Mouse (Mus musculus) skeletal muscle tissue, adult 2 months (tissue): Measurements from ENCODE around the gene Fasl.

Source experiments
- DNase-seq: peaks from one replicate; pipeline ENCODE4 v3.0.0-alpha.2; 2012; ENCODE audit warnings: low read depth, low spot score

Gene Fasl

DNA sequence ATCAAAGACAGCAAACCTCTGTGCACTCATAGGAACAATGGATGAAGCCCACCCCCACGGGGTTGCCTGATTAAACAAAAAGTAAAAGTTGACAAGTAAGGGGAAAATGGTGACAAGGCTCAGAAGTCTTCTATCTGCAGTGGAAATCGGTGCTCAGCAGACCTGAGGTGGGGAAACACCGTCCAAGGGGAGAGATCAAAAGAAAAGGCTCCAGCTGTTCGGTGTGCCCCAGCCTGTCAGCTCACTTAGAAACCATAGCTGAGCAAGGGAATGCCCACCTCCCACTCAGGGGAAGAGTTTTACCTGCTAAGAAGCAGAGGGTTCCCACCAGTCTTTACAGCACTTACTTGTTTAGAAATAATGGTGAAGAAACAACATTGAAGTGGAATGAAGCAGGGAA lies 26.7 kb downstream of the Fasl start:
- no peak for DNase-seq

DNA sequence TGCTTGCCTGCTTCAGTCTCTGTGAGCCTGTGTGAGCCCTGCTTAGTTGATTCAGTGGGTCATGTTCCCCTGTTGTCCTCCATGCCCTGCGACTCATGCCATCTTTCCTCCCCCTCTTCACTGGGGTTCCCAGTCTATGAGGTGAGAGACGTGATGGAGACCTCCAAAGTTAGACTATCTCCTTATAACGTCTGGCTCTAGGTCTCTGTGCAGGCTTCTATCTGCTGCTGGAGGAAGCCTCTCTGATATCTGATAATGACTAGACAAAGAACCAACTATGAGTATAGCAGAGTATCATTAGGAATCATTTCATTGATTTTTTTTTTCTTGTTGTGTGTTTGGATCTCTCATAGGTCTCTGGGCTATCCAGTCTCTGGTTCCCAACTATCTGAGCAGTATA lies 31.7 kb downstream of the Fasl start:
- DNase-seq: no peak

DNA sequence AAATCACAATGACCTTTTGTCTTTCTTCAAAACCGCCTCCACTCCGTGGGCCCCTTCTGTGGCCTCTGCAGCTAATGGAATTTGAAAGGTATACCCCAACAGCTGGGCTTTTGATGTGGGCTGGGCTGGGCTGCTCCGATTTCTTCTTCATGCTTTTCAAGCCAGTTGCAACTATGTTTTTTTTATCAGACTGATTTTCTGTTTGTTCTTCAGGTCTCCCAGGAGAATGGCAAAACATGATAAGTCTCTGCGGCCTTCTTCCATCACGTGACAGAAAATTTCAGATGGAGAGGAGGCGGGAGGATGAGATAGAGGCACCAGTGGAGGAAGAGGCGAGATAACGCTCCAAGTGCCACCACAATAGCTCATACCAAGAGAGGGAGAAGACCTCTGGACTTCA lies 37.0 kb downstream of the Fasl start:
- no peak for DNase-seq

DNA sequence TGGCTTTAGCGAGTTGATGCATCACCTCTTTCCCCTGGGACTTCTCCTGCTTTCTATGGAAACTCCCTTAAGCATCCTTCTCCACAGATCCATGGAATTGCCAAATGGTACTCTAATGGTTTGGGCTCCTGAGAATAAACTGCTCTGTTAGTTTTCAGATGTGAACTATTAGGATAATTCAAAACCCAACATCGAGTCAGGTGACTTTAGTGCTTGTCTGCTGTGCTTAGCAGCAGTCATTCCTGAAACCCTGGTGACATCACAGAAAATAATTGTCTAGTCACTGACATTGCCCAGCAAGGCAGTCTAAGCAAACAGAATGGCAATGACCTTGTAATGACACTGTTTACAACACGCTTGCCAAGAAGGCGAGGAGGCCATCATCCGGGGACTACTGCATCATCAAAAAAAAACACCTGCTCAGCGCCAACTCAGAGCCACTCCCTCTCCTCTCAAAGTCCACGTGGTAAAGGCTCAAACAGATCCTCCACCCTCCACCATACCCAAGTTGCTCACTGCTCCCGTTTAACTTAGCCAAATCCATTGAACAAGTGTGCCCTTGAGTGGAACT lies 37.7 kb downstream of the Fasl start:
- no peak for DNase-seq

DNA sequence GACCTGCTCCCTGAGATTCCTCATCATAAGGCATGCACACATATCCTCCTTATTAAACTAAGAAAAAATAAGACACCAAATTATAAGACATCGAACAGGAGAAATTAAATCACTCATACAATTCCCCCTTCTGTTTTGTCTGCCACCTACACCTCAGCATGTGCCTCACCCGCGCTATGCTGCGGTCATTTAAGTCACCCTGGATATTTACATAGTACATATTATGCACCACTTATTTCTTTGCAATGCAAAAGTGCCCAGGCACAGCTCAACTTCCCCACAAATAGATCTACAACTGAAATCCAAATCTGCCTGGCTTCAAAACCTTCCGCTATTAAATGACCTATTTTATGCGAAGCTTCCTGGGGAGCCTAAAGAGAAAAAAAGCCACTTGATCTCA lies 39.6 kb downstream of the Fasl start:
- no peak for DNase-seq

DNA sequence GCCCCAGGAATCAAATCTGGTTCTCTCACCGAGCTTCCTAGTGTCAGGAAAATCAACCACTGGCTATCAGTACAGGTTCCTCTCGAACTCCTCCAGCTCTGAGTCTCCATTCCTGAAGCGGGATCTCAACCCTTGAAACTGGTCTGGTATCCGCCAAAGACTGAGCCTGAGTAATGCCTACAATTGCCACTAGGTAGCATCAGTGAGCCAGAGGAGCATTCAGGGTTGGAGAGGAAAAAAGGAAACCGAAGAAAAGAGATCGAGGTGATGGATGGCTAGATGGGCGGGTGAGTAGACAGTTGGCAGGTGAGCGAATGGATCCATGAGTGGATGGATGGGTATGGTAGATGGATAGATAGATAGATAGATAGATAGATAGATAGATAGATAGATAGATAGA lies 40.2 kb downstream of the Fasl start:
- DNase-seq: no peak

DNA sequence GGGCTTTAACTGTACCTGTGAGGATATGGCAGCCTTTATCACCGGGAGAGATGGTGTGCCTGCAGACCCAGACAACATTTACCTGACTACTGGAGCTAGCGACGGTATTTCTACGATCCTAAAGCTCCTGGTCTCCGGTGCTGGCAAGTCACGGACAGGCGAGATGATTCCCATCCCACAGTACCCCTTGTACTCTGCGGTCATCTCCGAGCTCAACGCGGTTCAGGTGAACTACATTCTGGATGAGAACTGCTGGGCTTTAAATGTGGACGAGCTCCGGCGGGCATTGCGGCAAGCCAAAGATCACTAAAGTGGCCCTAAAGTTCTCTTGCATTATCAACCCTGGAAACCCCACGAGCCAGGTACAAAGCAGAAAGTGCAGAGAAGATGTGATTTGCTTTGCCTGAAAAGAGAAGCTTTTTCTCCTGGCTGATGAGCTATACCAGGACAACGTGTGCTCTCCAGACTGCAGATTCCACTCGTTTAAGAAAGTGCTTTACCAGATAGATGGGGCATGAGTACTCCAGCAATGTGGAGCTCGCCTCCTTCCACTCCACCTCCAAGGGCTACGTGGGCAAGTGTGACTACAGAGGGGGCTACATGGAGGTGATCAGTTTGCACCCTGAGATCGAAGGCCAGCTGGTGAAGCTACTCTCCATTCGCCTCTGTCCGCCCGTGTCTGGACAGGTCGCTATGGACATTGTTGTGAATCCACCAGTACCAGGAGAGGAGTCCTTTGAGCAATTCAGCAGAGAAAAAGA lies 41.6 kb downstream of the Fasl start:
- no peak for DNase-seq

DNA sequence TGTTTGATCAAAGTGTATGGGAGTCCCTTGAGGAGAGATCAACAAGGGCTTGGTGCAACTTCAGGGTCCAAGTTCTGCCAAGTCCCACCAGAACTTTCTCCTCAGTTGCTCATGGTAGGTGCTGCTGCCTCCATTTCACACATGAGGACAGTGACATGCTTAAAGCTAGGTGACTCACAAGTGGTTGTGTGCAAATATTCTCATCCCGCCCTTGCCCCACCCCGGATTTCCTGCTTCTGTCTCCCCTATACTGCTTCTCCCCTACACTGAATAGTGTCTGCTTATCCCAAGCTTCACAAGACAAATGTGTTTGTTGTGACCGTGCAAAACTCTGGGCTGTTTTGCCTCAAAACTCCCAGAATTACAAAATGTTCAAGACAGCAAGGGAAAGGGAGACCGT lies 43.4 kb downstream of the Fasl start:
- no peak for DNase-seq

DNA sequence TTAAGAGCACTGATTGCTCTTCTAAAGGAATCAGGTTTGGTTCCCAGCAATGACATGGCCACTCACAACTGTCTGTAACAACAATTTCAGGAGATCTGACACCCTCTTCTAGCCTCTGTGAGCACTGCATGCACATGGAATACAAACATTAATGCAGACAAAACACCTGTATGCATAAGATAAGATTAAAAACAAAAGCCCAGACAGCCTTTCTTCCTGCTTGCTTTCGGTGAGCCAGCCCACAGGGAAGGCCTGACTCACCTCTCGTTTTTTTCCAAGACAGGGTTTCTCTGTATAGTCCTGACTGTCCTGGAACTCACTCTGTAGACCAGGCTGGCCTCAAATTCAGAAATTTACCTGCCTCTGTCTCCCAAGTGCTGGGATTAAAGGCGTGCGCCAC lies 44.1 kb downstream of the Fasl start:
- no peak for DNase-seq

DNA sequence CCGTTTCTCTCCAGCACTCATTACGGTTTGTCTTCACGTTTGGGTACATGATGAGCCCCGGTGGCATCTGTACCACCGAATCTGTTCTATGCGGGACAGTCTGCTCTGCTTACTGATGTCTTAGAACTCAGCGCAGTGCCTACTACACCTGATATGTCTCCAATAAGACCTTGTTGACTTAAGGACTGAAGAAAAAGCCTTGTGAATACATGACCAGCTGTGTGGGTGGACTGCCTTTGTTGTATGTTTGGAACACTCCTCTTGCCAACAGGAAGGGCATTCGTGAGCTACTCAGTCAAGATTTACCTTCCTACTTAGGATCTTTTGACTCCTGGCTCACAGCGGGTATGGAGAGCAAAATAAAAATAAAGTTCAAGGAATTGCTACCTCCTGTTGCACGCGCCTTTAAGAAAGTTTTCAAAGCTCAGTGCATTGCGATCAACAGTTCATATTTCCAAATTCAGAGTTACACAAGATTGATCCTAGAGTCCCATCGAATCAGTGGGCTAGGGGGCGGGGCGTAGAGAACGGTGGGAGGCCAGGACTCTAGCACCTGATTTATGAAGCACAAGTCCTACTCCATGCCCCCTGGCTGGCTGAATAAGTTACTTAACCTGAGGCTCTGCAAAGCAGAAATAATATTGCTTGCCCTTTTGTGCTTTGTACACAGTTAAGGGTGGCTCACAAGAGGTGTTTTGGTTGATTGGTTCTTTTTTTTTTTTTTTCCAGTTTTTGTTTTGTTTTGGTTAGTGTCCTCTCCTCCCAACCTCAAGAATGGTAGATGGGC lies 45.6 kb downstream of the Fasl start:
- no peak for DNase-seq

DNA sequence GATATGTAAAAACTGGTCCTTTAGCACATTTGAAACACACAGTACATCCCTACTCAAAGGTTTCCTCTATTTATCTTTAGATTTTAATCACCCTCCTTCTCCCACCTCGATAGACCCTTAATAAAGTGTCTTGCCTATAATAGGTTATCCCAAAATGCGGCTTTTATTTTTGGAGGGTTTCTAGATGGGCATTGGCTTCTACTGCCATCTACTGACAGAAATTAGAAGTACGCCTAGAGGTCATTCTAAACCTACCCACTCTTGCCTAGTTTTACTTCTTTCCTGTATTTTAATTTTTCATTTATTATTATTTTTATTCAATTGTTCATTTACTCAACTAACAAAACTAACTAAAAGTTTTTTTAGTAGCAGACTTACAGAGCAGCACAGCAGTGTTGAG lies 51.4 kb downstream of the Fasl start:
- DNase-seq: no peak

DNA sequence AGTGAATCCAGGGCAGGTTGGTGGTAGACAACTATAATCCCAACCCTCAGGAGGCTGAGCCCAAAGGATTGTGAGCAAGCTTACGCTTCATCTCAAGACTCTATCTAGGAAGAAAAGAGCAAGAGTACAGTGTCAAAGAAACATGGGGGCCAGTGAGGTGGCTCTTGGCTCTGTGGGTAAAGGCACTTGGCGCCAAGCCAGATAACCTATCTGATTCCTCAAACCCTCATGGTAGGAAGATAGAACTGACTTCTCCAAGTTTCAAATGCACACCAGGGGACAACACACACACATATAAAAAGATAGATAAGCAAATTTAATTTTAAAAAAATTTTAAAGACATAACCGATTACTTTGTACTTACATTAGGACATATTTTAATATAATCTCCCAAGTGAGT lies 52.0 kb downstream of the Fasl start:
- DNase-seq: no peak

DNA sequence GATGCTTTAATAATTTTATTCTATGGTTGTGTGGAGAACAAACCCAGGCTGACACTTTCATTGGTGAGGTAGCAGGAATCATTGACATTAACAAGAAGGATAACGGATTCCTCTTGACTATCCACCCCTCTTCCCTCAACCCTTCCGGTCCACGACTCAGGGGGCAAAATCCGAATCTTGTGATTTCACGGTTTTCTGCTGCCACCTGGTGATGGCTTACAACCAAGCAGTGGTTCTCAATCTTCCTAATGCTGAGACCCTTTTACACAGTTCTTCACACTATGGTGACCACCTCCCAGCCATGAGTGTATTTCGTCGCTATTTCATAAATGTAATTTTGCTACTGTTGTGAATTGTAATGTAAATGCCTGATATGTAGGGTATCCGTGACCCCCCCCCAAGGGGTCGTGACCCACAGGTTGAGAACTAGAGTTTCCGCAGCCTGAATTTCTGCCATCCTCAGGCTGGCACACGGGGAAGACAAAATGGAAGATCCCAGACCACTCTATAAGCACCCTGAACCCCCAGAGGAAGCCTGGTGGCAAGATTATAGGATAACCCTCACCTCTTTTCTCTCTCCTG lies 52.7 kb downstream of the Fasl start:
- no peak for DNase-seq

DNA sequence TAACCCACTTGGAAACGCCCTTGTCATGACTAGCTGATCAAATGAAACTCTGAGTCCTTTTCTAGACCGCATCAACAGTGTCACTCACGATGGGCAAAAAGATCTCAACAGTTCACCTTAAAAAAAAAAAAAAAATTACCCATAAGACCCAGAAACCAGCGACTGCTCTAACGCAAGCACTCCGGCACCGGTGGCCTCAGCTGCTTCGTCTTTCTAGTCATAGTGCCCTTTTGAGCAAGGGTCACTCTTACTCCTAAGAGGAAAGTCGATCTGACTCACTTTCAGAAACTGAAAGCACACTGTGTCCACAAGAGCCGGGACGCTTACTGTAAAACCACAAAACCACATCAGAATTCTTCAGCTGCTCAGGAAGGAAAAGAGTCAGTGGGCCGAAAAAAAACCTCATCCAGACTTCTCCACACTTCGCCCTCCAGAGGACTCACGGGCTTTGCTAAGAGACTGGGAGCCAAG lies 53.5 kb downstream of the Fasl start:
- peak; percentile 22 for DNase-seq

DNA sequence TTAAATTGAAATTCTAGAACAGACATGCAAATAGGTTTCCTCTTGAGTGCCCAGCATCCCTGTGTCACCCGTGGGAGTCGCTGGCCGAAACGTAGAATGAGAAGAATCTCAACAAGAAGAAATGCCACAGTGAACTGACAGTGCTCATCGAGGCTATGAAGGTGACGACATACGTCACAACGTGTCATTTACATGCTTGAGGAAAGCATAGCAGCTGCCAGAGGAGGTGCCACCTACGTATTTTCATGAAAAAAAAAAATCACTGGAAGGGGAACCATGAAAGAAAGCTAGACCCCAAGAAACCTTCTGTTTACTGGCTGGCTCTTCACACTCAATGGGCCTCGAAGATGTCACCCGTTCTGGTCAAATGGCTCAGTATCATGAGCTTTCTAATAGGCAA lies 54.0 kb downstream of the Fasl start:
- no peak for DNase-seq
